Mouse (Mus musculus) limb, embryonic 14.5 days (tissue): Measurements from ENCODE around the gene Tecr. TPM values are rescaled to one million over a fixed set of nuclear protein-coding genes. Genes with fewer than 3 reads are reported as not detected.

Experiments
- ATAC-seq: fragments of 200-750 bp; cut with Nextera tagmentation; 2 replicates; pipeline ENCODE4 v1.8.0; 2017; ENCODE audit warnings: low read depth, moderate number of reproducible peaks, moderate TSS enrichment; ENCODE audit not compliant: low FRiP score
- DNase-seq: peaks from one replicate; pipeline ENCODE4 v3.0.0-alpha.2; 2015; ENCODE audit warnings: low spot score
- H3K27ac ChIP-seq: fragments of 300-500 bp; sonication (generic); replicated peaks from 2 replicates; pipeline ENCODE4 v1.5.1; 2014; ENCODE audit warnings: low read depth, mild to moderate bottlenecking, low read length, moderate library complexity, mixed read lengths
- H3K27me3 ChIP-seq: fragments of 300-500 bp; sonication (generic); 2 replicates; pipeline ENCODE4 v1.6.1; 2014; ENCODE audit warnings: low read length, mixed read lengths; ENCODE audit not compliant: control insufficient read depth, insufficient read depth
- H3K36me3 ChIP-seq: fragments of 300-500 bp; sonication (generic); 2 replicates; pipeline ENCODE4 v1.6.1; 2014; ENCODE audit warnings: mild to moderate bottlenecking, low read length, moderate library complexity, mixed read lengths; ENCODE audit not compliant: control insufficient read depth, insufficient read depth
- H3K4me1 ChIP-seq: fragments of 300-500 bp; sonication (generic); 2 replicates; pipeline ENCODE4 v1.6.1; 2014; ENCODE audit warnings: antibody characterized with exemption, low read length, mixed read lengths; ENCODE audit not compliant: control insufficient read depth, insufficient read depth
- H3K4me2 ChIP-seq: fragments of 300-500 bp; sonication (generic); replicated peaks from 2 replicates; pipeline ENCODE4 v1.6.1; 2014; ENCODE audit warnings: low read depth, mild to moderate bottlenecking, low read length, moderate library complexity; ENCODE audit not compliant: severe bottlenecking
- H3K4me3 ChIP-seq: fragments of 300-500 bp; sonication (generic); replicated peaks from 2 replicates; pipeline ENCODE4 v1.5.1; 2014; ENCODE audit warnings: low read length
- H3K9ac ChIP-seq: fragments of 300-500 bp; sonication (generic); 2 replicates; pipeline ENCODE4 v1.6.1; 2014; ENCODE audit warnings: mild to moderate bottlenecking, low read depth, low read length, moderate library complexity; ENCODE audit not compliant: severe bottlenecking
- H3K9me3 ChIP-seq: fragments of 300-500 bp; sonication (generic); 2 replicates; pipeline ENCODE4 v1.6.1; 2016; ENCODE audit warnings: low read length; ENCODE audit not compliant: control insufficient read depth
- POLR2A ChIP-seq: fragments of 200-500 bp; IDR thresholded peaks from 2 replicates; pipeline ENCODE4 v1.8.0; 2012; ENCODE audit warnings: inconsistent platforms, mild to moderate bottlenecking, moderate library complexity, borderline replicate concordance; ENCODE audit not compliant: insufficient read depth, insufficient read length; ENCODE audit errors: extremely low read depth
- WGBS: fragments of 180-500 bp; shearing (Covaris S2); extraction: QIAGEN DNeasy Blood & Tissue Kit; methylation state at CpG from one replicate; pipeline ENCODE4 v1.1.7; 2014; 5-methylcytosine and 5-hydroxymethylcytosine counted together
- polyA plus RNA-seq, 2 experiments: library from polyadenylated mRNA; depleted of rRNA in 1 of 2; stranded (reverse) in 1 of 2; unstranded in 1 of 2; fragments of >200 nt; fragmentation: Nextera tagmentation in 1 of 2; extraction: Ambion mirVana in 1 of 2; gene quantifications; 2 replicates each; pipeline versions ENCODE4 v1.2.1 to v1.2.3; 2012 to 2014

The Tecr gene
- 595 and 783 TPM in 2 replicates for polyA plus RNA-seq (2012; rRNA removed)
- 586 and 589 TPM in 2 replicates for polyA plus RNA-seq (2014; fragmentation: Nextera tagmentation; extraction: Ambion mirVana)

DNA sequence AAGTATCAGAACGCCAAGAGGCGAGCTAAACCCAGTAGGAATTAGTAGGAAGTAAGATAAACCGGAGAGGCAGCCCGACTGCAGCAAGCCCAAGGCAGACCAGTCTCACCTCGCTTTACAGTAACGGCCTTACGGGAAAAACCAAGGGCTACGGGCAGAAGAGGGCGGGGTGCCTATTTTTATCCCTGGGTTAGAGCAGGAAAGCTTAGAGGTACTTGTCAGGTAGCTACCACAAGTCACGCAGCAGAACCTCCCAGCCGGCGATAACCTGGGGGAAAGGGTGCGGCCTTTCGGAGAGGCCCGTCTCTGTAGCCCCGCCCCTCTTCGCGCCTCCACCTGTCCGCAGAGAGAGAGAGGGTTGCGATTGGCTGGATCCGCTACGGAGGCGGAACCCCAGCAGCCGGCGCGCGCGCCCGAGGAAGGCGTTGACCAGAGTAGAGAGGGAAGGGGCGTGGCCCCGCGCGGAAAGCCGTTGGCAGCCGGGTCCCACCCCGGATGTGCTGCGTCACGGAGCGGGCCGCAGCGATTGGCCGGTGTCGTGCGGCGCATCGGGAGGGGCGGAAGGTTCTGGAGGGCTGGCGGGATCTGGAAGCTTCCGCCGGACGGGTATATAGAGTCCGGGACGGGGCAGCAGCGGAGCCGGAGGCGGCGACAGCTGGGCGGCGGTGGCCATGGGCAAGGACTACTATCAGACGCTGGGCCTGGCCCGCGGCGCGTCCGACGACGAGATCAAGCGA is at the start of gene Tecr, which contains the start of gene Dnajb1:
Gene Tecr, minus strand, starts transcription at position 311 of the 737 bp plus-strand sequence.
Gene Dnajb1, plus strand, starts transcription at position 533 of the 737 bp plus-strand sequence.
- peak; percentile 99 for DNase-seq
- peak; percentile 97 for ATAC-seq
- peak within 1 kb of the TSS; percentile 85 for H3K4me3 ChIP-seq
- under 1% methylated on average over 34 of the region's 69 CpGs for WGBS
- H3K4me2 ChIP-seq = peak within 1 kb of the TSS; percentile 77
- H3K36me3 ChIP-seq = peaks cover 34% of the 10 kb centered on the region
- H3K9me3 ChIP-seq = no peaks in the 10 kb centered on the region
- H3K27ac ChIP-seq = peak within 1 kb of the TSS; percentile 98
- H3K9ac ChIP-seq = peak within 1 kb of the TSS; percentile 90
- TF ChIP-seq POLR2A = peak; percentile 90; the same call in 1 of the 2 replicates
- peaks cover 12% of the 10 kb centered on the region for H3K4me1 ChIP-seq
- no peaks in the 10 kb centered on the region for H3K27me3 ChIP-seq

DNA sequence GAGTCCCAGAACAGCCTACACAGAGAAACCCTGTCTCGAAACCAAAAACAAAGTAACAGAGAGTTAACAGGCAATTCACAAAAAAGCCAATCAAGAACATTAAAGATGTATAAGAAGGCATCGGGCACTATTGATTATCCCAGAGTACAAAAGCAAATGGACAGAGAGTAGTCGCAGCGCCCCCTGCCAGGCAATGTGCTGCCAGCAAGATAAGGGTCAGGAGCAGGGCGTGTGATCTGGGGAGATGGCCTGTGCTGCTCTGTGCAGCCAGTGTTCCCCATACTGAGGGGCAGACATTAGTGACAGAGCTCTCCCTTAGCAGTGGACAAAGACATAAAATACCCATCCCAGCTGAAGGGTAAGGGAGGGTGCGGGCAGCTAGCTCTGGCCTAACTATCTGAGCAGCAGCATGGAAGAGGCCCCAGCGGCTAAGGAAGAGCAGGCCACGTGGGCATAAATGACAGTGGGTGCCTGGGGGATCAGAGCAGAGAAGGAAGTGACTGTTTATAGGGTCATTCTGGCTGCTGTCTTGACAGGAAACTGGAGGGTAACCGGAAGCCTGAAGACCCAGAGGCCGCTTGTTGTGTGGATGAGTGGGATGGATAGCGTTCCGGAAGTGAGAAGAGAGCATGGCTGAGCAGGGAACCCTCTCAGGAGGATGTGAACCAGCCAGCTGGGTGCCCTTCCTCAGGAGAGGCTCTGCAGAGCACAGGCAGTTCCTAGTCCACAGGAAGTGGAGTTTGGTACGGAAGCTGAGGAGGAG is 48.9 kb upstream of the Tecr start:
- no peak for DNase-seq
- Histone ChIP-seq H3K27ac (no peak overlapping the region), H3K4me2 (no peak overlapping the region), H3K4me1 (peaks cover 28% of the 10 kb centered on the region), H3K9me3 (no peaks in the 10 kb centered on the region), H3K4me3 (no peak overlapping the region), H3K9ac (no peak overlapping the region), H3K36me3 (peaks cover 14% of the 10 kb centered on the region), H3K27me3 (no peaks in the 10 kb centered on the region)
- ATAC-seq = no peak
- TF ChIP-seq POLR2A = no peak
- WGBS = 80% methylated on average over 13 of the region's 13 CpGs

- Histone ChIP-seq H3K4me2 (no peak overlapping the region), H3K4me3 (no peak overlapping the region), H3K27me3 (no peaks in the 10 kb centered on the region), H3K27ac (no peak overlapping the region), H3K9ac (no peak overlapping the region), H3K36me3 (peaks cover 14% of the 10 kb centered on the region), H3K9me3 (no peaks in the 10 kb centered on the region), H3K4me1 (peaks cover 23% of the 10 kb centered on the region)
- 92% methylated on average over 9 of the region's 9 CpGs for WGBS
- ATAC-seq (no peak), DNase-seq (no peak)
- TF ChIP-seq POLR2A = no peak
Observed at GRCm38 (mm10) chr8:83656043-83656442, 48.3 kb upstream of the Tecr start.

DNA sequence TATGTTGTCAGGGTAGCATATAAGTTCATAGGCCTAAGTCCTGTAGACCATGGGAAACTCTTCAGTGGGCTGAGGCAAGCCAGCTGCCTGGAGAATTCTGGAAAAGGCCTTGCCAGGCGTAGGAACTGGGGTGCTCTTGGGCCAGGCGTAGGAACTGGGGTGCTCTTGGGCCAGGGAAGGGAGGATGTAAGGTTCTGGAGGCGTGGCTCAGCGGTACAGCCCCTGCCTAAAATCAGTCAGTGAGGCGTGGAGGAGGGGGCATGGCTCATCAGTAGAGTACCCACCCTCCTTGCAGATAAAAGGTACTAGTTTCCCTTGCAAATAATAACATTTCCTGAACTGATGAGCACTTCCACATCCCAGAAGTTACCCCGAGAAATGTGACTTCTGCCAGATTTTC is 47.0 kb upstream of the Tecr start:
- WGBS = 93% methylated on average over 6 of the region's 6 CpGs
- DNase-seq = no peak
- TF ChIP-seq POLR2A = no peak
- H3K27me3 ChIP-seq = no peaks in the 10 kb centered on the region
- H3K9ac ChIP-seq = no peak overlapping the region
- no peak overlapping the region for H3K4me3 ChIP-seq
- H3K9me3 ChIP-seq = no peaks in the 10 kb centered on the region
- no peak overlapping the region for H3K4me2 ChIP-seq
- no peak for ATAC-seq
- H3K36me3 ChIP-seq = peaks cover 14% of the 10 kb centered on the region
- peaks cover 12% of the 10 kb centered on the region for H3K4me1 ChIP-seq
- H3K27ac ChIP-seq = no peak overlapping the region

- 42% methylated on average over 10 of the region's 10 CpGs for WGBS
- TF ChIP-seq POLR2A = no peak
- peak overlapping the region; percentile 78 for H3K9ac ChIP-seq
Observed at GRCm38 (mm10) chr8:83653662-83654017, 45.9 kb upstream of the Tecr start.

More at GRCm38 (mm10) chr8:83653662-83654017, 45.9 kb upstream of the Tecr start:
- ATAC-seq (no peak), DNase-seq (no peak)
- Histone ChIP-seq H3K4me1 (peaks cover 12% of the 10 kb centered on the region), H3K36me3 (peaks cover 14% of the 10 kb centered on the region), H3K4me3 (peak overlapping the region; percentile 89), H3K27me3 (no peaks in the 10 kb centered on the region), H3K27ac (0 out of 2 replicates have a peak overlapping the region, but pooled peaks have one; percentile 15), H3K4me2 (peak overlapping the region; percentile 82), H3K9me3 (no peaks in the 10 kb centered on the region)
